Mouse (Mus musculus) lung, embryonic 14.5 days (tissue): Measurements from ENCODE around the gene Nbeal2. TPM values are rescaled to one million over a fixed set of nuclear protein-coding genes. Genes with fewer than 3 reads are reported as not detected.
"Not testable (repeated sequence)": the region's sequence is repeated elsewhere in the genome, so short reads cannot be mapped to it uniquely, and the experiment has no call there.

Experiments used
- ATAC-seq: fragments of 200-750 bp; cut with Nextera tagmentation; 2 replicates; pipeline ENCODE4 v1.8.0; 2017; ENCODE audit warnings: mild to moderate bottlenecking, moderate TSS enrichment, moderate library complexity; ENCODE audit not compliant: insufficient read depth
- DNase-seq: peaks from one replicate; pipeline ENCODE4 v3.0.0-alpha.2; 2015
- H3K27ac ChIP-seq: fragments of 300-500 bp; sonication (generic); 2 replicates; pipeline ENCODE4 v1.5.1; 2014; ENCODE audit warnings: low read depth, mild to moderate bottlenecking, moderate library complexity
- H3K27me3 ChIP-seq: fragments of 300-500 bp; sonication (generic); 2 replicates; pipeline ENCODE4 v1.6.1; 2014; ENCODE audit warnings: low read length, control low read depth; ENCODE audit not compliant: insufficient read depth
- H3K36me3 ChIP-seq: fragments of 300-500 bp; sonication (generic); 2 replicates; pipeline ENCODE4 v1.6.1; 2014; ENCODE audit warnings: control low read depth; ENCODE audit not compliant: insufficient read depth
- H3K4me1 ChIP-seq: fragments of 300-500 bp; sonication (generic); 2 replicates; pipeline ENCODE4 v1.6.1; 2014; ENCODE audit warnings: antibody characterized with exemption, control low read depth; ENCODE audit not compliant: insufficient read depth
- H3K4me2 ChIP-seq: fragments of 300-500 bp; sonication (generic); 2 replicates; pipeline ENCODE4 v1.6.1; 2014; ENCODE audit warnings: mild to moderate bottlenecking
- H3K4me3 ChIP-seq: fragments of 300-500 bp; sonication (generic); 2 replicates; pipeline ENCODE4 v1.5.1; 2014; ENCODE audit warnings: low read depth, low read length
- H3K9ac ChIP-seq: fragments of 300-500 bp; sonication (generic); 2 replicates; pipeline ENCODE4 v1.6.1; 2014
- H3K9me3 ChIP-seq: fragments of 300-500 bp; sonication (generic); 2 replicates; pipeline ENCODE4 v1.6.1; 2016; ENCODE audit warnings: low read depth, low read length, control low read depth
- CTCF ChIP-seq: IDR thresholded peaks from 2 replicates; pipeline ENCODE4 v1.5.1; 2016; ENCODE audit warnings: antibody characterized with exemption, low read depth
- WGBS: fragments of 180-500 bp; shearing (Covaris S2); extraction: QIAGEN DNeasy Blood & Tissue Kit; methylation state at CpG from one replicate; pipeline ENCODE4 v1.1.7; 2014; 5-methylcytosine and 5-hydroxymethylcytosine counted together
- polyA plus RNA-seq: library from polyadenylated mRNA; unstranded; fragments of >200 nt; fragmentation: Nextera tagmentation; extraction: Ambion mirVana; gene quantifications from 2 replicates; pipeline ENCODE4 v1.2.1, GENCODE M21; 2014

Gene Nbeal2
- polyA plus RNA-seq, 1 experiment from 2014 or later = 3.8 TPM

DNA sequence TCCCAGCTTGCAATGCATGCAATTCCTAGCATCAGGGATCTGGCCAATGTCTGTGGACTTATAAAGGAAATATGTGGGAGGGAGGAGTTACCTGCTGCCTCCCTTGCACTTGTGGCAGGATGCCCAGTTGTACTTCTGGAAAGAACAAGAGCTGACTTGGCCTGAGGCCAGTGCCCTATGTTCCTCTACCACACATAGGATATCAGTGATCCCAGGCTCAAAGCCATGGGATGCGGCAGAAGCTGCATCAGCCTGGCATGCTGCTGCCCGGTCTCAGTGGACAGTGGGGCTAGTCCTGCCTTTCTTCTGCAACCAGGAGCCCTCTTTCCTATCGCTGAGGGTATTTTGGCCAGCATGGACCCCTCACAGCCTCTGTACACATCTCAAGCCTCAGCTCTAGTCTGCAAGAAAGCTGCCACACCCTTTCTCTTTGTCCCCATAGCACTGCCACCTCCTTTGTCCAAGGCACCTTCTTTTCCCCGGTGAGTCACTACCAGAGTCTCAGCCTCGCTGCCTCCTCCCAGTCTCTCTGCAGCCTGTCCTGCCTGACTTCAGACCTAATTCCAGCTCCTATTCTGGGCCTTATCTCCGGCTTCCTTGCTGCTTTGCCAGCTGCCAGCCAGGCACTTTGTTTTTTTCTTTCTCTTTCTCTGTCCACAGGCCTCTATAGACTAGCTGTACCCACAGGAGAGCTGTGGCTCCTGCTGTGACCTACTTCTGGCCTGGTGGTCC, 30.3 kb upstream of the Nbeal2 start:
- TF ChIP-seq CTCF = no peak
- Histone ChIP-seq H3K27me3 (no peaks in the 10 kb centered on the region), H3K27ac (peak overlapping the region; percentile 93), H3K9ac (peak overlapping the region; percentile 4), H3K4me1 (peaks cover 4% of the 10 kb centered on the region; the same call in 1 of the 2 replicates), H3K4me3 (no peak overlapping the region), H3K9me3 (no peaks in the 10 kb centered on the region), H3K36me3 (no peaks in the 10 kb centered on the region), H3K4me2 (peak overlapping the region; percentile 26; the same call in 1 of the 2 replicates)
- DNase-seq = peak; percentile 90
- WGBS = 59% methylated on average over 6 of the region's 6 CpGs
- ATAC-seq = peak; percentile 77

DNA sequence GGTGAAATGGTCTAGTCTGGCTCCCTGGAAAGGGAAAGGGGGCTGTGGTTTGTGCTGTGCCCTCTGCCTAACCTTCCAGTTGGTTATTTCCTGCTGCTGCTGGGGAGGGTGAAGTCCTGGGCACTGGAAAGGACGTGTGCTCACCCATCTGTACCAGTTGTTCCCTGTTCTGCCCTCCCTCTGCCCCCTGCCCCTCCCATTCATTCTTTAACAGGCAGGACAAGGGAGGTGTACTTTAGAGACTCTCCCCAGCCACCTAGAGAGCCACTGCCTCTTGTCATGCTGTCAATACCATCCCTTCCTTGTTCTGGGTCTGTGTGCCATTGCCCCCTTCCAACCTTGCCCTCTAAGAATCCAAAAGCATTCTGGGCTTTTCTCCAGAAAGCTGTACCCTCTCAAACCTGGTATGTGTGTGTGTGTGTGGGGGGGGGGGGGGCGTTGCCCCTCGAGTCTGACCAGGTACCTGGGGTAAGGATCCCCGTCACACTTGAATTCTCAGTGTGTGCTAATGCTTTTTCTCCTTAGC, 29.7 kb upstream of the Nbeal2 start:
- Histone ChIP-seq H3K27ac (peak overlapping the region; percentile 93), H3K9ac (no peak overlapping the region), H3K4me3 (no peak overlapping the region), H3K9me3 (no peaks in the 10 kb centered on the region), H3K27me3 (no peaks in the 10 kb centered on the region), H3K36me3 (no peaks in the 10 kb centered on the region), H3K4me1 (peaks cover 4% of the 10 kb centered on the region; the same call in 1 of the 2 replicates), H3K4me2 (no peak overlapping the region)
- no peak for TF ChIP-seq CTCF
- no peak for DNase-seq
- 52% methylated on average over 4 of the region's 4 CpGs for WGBS
- ATAC-seq = peak; percentile 18; the same call in 1 of the 2 replicates

DNA sequence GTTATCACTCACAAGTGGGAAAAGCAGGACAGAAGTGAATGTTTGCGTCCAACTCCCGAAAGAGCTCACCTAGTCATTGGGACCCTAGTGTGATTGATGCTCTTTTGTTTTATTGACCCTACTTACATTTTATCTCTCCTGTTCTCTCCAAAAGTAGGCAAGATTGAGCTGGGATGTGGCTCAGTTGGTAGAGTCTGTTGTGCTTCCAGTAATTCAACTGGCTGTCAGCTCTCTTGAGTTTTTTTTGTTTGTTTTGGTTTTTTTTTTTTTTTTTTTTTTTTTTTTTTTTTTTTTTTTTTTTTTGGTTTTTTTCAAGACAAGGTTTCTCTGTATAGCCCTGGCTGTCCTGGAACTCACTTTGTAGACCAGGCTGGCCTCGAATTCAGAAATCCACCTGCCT, 28.7 kb upstream of the Nbeal2 start:
- ATAC-seq, H3K4me3 ChIP-seq, H3K9ac ChIP-seq, H3K36me3 ChIP-seq, H3K4me2 ChIP-seq, H3K4me1 ChIP-seq, H3K27me3 ChIP-seq, DNase-seq, H3K9me3 ChIP-seq, H3K27ac ChIP-seq: not testable (repeated sequence)
- 72% methylated on average over 3 of the region's 3 CpGs for WGBS

DNA sequence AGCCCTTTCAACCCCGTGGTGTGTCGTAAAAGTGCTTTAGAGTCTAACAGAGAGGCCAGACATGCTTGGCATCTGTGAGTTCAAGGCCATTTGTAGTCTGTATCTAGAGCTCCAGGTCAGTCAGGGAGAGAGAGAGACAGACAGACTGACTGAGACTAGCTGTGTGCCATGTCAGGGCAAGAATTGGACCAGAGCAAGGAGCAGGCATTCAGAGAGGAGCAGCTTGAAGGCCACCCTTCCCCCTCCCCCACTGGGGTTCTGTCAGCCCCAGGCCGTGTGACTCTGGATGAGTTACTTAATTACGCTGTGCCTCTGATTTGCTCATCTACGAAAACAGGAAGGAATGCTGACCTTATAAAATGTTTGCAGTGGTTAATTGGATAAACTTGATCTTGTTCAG, 28.3 kb upstream of the Nbeal2 start:
- no peak overlapping the region for H3K27ac ChIP-seq
- H3K4me3 ChIP-seq = no peak overlapping the region
- H3K4me1 ChIP-seq = peaks cover 4% of the 10 kb centered on the region; the same call in 1 of the 2 replicates
- no peak overlapping the region for H3K4me2 ChIP-seq
- TF ChIP-seq CTCF = no peak
- no peaks in the 10 kb centered on the region for H3K27me3 ChIP-seq
- ATAC-seq (no peak), DNase-seq (no peak)
- no peak overlapping the region for H3K9ac ChIP-seq
- WGBS = 54% methylated on average over 5 of the region's 5 CpGs
- H3K36me3 ChIP-seq = no peaks in the 10 kb centered on the region
- H3K9me3 ChIP-seq = no peaks in the 10 kb centered on the region

DNA sequence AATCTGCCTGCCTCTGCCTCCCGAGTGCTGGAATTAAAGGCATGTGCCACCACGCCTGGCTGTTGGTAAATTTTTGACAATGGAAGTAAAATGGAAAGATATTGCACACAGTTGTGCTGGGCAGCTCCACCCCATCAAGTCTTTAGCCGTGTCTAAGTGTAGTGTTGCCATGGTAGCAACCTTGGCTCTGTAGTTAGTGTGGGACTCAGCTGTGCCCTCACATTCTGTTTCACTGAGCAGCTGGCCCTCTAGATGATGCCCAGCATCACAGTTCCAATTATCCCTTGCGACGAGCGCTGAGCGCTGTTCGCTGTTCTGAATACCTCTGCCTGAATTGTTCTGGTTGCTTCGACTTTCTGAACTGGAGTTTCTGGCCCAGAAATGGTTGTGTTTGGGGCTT, 27.9 kb upstream of the Nbeal2 start:
- 78% methylated on average over 9 of the region's 9 CpGs for WGBS
- H3K27me3 ChIP-seq = no peaks in the 10 kb centered on the region
- ATAC-seq = no peak
- no peak overlapping the region for H3K4me2 ChIP-seq
- no peak overlapping the region for H3K4me3 ChIP-seq
- peaks cover 4% of the 10 kb centered on the region; the same call in 1 of the 2 replicates for H3K4me1 ChIP-seq
- no peak for DNase-seq
- H3K9ac ChIP-seq = no peak overlapping the region
- no peaks in the 10 kb centered on the region for H3K9me3 ChIP-seq
- no peaks in the 10 kb centered on the region for H3K36me3 ChIP-seq
- no peak overlapping the region for H3K27ac ChIP-seq
- TF ChIP-seq CTCF = no peak

DNA sequence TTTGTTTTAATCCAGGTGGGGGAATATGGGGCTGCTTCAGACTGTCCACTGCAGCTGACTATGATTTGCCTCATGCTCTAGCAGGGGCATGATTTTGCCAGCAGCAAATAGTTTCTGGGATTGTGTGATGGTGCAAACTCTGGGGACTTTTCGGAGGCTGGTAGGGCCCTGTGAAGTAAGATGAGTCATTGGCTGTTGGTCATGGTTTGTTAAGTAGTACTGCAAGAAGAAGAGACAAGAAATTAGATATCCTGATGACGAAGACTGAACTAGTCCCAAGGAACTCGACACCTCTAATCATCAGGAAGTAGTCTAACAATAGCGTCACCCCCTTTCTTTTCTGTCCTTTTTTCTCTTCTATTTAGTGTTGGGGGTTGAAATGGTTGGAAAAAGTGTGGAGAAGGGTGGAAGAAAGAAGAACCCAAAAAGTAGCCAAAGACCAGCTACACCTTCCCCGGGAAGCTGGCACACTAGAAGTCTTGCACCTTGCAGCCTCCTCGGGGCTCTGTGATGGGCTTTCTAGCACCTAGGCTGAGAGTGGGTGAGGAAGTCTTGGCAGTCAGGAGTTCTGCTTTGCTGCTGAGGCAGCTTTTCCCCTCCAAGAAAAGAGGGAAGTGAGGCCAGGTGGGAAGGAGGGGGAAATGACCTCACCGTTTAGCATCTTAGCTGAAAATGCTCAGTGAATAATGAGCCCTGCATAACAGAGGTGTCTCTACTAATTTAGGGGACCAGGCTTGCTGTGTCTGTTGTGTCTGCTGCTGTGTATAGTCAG, 27.0 kb upstream of the Nbeal2 start:
- Histone ChIP-seq H3K27ac (no peak overlapping the region), H3K27me3 (no peaks in the 10 kb centered on the region), H3K36me3 (no peaks in the 10 kb centered on the region), H3K4me1 (peaks cover 4% of the 10 kb centered on the region; the same call in 1 of the 2 replicates), H3K4me3 (no peak overlapping the region), H3K9ac (no peak overlapping the region), H3K4me2 (no peak overlapping the region), H3K9me3 (no peaks in the 10 kb centered on the region)
- TF ChIP-seq CTCF = no peak
- WGBS = 83% methylated on average over 7 of the region's 7 CpGs
- DNase-seq (no peak), ATAC-seq (no peak)

DNA sequence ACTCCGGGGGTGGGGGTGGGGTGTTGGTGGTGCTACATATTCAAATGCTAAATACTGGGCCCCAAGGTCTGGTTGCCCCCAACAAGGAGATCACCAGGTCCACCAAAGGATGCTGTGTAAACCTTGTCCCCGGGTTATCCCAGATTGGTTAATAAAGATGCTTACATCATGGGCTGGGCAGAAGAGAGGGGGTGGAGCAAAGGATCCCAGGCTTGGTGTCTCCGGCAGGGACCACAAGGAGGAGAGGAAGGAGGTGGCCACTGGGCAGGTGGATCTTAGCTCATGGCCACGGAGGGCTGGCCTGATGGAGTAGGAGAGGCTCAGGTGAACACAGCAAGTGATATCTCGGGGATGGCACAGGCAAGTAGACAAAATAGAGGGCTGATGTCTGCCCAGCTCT, 24.9 kb upstream of the Nbeal2 start:
- 65% methylated on average over 5 of the region's 5 CpGs for WGBS
- ATAC-seq = no peak
- TF ChIP-seq CTCF = no peak

More for the DNA sequence above, 24.9 kb upstream of the Nbeal2 start:
- Histone ChIP-seq H3K4me1 (peaks cover 4% of the 10 kb centered on the region; the same call in 1 of the 2 replicates), H3K27ac (no peak overlapping the region), H3K36me3 (0 out of 2 replicates have a peak, but pooled peaks cover 3% of the 10 kb centered on the region), H3K4me3 (no peak overlapping the region), H3K27me3 (no peaks in the 10 kb centered on the region), H3K9me3 (no peaks in the 10 kb centered on the region), H3K4me2 (no peak overlapping the region), H3K9ac (no peak overlapping the region)
- DNase-seq = no peak
